Mouse (Mus musculus) embryo, embryonic 9.5 days (tissue): ENCODE results near the gene Wdr45.
"Not testable (repeated sequence)": the region's sequence is repeated elsewhere in the genome, so short reads cannot be mapped to it uniquely, and the experiment has no call there.

Experiments used
- DNase-seq: peaks from one replicate; pipeline ENCODE4 v3.0.0-alpha.2; 2017; ENCODE audit errors: extremely low spot score

The Wdr45 gene

DNA sequence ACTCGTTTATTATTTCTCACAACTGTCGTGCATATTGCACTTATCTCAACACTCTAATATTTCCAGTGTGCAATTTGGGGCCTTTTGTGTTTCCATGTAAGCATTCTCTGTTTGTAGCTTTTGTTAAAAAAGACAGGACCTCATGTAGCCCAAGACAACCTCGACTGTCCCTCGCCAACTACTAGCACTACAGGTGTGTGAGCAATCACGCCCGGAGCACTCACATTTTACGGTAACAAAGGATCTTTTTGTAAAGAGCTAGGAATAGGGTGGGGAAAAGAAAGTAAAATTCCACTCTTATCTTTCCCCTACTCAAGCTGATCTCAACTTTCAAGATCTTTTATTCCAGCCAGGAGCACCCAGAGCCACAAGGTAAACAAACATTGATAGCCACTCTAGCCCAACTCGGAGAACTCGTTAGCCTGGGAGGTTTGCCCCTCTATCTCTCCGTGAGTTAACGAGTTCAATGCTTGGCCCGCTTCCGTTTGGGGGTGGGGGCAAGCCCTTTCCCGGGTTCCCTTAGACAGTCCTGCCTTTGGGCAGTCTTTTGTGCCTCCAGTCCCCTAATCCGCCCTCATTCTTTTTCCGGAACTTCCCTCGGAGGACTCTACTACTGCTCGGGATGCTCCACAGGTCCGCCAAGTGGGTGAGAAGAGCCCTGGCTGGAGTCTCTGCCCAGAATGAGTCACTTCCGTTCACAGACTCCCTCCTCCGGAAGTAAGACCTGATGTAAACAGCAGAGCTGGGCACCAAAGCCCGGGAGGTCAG, 7.6 kb downstream of the Wdr45 start, which contains the start of gene Gm45208:
Gene Gm45208, plus strand, starts transcription at position 732 of the 768 bp plus-strand sequence.
- peak; percentile 80 for DNase-seq

GRCm38 (mm10) chrX:7722282-7722611, 8.1 kb downstream of the Wdr45 start:
- DNase-seq, result no peak

GRCm38 (mm10) chrX:7722691-7723090, 8.6 kb downstream of the Wdr45 start:
- DNase-seq, result no peak

GRCm38 (mm10) chrX:7724135-7724534, 10.0 kb downstream of the Wdr45 start:
- no peak for DNase-seq

- no peak for DNase-seq
These were observed 11.7 kb downstream of the Wdr45 start for GRCm38 (mm10) chrX:7725841-7726240.

- no peak for DNase-seq
These were observed 13.0 kb downstream of the Wdr45 start for GRCm38 (mm10) chrX:7727176-7727575.

GRCm38 (mm10) chrX:7728215-7728921, 14.2 kb downstream of the Wdr45 start, which contains the start of gene Praf2:
Gene Praf2, plus strand, starts transcription at chrX:7728439.
- DNase-seq, result peak; percentile 70

GRCm38 (mm10) chrX:7728922-7729265, 14.8 kb downstream of the Wdr45 start:
- DNase-seq, result no peak

- DNase-seq, result peak; percentile 63
These were observed 19.5 kb downstream of the Wdr45 start for GRCm38 (mm10) chrX:7733571-7734156.

DNA sequence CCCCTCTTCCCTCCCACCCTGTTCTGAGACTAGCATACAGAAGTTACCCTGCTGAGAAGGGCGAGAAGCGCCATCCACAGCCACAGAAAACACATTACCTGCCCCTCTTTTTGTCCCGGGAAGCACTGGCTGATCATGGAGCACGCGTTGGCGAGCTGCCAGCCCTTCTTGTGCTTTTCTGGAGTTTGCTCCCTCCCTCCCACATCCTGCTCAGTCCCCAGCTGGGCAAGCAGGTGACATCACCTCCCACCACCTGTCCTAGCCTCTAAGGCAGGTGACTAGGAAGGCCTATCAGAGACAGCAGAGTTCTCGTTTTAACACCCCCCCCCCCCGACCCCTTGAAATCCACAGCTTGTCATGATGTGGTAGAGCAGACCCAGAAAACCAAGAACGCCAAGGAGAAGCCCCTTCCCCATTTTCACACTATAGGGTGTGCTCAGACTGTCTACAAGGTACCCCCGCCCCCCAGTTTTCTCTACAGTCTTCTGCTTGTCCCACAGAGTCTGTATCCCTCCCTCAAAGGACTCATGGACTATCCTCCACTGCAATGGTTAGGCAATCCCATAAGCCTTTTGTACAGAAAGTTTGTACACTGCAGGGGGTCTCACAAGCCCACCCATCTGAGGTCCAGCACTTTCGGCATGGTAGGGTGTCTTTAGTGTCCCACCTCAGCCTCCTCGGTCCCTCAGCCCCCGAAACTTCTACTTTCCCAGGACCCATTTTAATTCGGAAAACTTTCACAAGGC, 25.4 kb downstream of the Wdr45 start:
- DNase-seq, result no peak

DNA sequence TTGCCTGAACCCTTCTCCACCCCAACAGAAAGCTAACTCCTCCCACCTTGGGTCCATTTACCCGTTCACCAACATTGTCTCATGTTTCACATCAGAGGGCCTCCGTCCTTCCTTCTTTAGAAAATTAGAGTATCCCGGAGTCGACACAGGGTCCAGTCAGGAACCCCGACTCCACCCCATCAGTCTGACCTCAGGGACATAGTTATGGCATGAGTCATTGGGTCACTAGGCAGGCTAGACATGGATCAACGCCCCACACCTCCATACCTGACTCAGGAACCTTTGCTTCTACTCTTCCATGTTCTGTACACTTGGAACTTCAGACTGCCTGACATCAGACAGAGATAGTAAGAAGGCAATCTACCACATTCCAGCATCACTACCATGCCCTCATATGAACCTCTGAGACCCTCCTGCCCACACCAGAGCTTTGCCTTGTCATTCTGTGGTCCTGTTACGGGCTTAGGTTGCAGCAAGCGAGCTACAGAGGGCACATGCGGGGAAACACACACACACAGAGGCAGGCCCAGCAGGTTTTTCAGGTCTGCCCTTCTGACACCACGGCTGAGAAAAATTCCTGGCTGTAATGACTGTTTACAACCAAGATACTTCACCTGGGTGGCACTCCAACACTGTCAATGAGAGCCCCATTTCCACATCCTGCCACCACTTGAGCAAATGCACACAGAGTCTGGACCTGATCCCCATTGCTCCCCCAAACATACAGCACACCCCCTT, 26.1 kb downstream of the Wdr45 start:
- DNase-seq, result no peak

DNA sequence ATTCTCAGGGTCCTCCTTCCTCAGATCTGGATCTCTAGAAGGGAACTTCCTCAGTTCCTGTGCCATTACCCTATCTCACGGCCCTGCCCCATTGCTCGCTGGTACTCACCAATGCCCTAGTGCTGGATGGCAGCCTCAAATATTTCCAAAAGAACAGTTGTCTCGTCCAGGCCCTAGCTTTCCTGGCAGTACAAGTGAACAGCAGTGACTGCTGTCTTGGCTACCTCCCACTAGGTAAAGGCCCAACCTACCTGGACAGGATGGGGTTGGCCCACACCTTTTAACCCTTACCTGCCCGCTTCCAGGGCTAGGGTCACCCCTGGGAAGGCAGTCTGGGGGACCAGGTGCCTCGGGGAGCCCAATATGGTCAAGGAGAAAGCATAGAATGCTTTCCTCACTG, 27.0 kb downstream of the Wdr45 start:
- no peak for DNase-seq

GRCm38 (mm10) chrX:7743470-7743869, 29.3 kb downstream of the Wdr45 start:
- no peak for DNase-seq

DNA sequence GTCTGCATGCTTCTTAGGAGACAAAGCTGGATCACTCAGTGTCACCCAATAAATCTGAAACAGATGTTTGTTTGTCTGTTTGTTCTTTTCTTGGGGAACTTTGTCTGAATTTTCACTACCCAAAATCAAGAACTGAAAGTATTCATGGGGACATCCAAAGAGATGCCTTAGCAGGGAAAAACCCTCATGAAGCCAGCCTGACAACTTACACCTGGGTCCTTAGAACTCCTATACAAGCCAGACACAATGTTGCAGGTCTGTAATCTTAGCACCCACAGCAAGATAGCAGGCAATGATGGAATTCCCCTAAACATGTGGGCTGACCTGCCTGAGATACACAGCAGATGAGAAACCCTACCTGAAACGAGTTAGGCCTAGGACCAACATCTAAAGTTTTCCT, 30.8 kb downstream of the Wdr45 start:
- DNase-seq, result no peak

DNA sequence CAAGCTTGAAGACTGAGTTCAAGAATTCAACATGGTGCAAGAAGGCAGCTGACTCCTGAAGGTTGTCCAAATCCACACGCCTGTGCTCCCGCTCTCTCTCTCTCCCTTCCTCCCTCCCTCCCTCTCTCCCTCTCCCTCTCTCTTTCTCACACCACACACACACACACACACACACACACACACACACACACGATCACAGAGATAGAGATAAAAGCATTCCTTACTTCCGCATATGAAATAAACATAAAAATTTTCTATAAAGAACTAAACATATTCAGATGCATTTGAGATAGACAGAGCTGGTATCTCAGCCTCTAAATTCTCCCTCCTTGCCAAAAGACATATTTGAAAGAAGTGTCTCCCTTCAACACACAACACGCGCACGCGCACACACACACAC, 31.3 kb downstream of the Wdr45 start:
- no peak for DNase-seq

GRCm38 (mm10) chrX:7750432-7751116, 36.4 kb downstream of the Wdr45 start, which contains the start of gene Ccdc120:
Gene Ccdc120, minus strand, starts transcription at chrX:7750905.
- peak; percentile 77 for DNase-seq

GRCm38 (mm10) chrX:7753627-7754026, 39.5 kb downstream of the Wdr45 start:
- not testable (repeated sequence) for DNase-seq

- DNase-seq, result peak; percentile 84
These were observed 48.2 kb downstream of the Wdr45 start, which contains the start of gene Tfe3 for GRCm38 (mm10) chrX:7762137-7762920. Gene Tfe3, plus strand, starts transcription at chrX:7762560.

- no peak for DNase-seq
These were observed 48.7 kb downstream of the Wdr45 start for GRCm38 (mm10) chrX:7762921-7763197.
